Comparison of ENCODE assay signal across 25 mouse cellular contexts in genomic region chr2:53095489-53095888, GRCm38 (mm10).
A peak's percentile ranks its signal among the peaks of the same experiment; 100 is the strongest.
DNase-seq lines count a peak whose midpoint lies in the region; ATAC-seq lines count a peak whose summit lies in the region.
"Had no signal": no experiment of that assay in that cellular context is flagged by ENCODE, and none has a peak within 500 bp of the region (broad histone marks: within the 10 kb centered on the region; RNA-seq: fewer than 3 reads in every experiment).

No protein-coding gene starts in this region.

- WGBS in kidney, embryonic 14.5 days: 93% methylated on average over 3 of the region's 3 CpGs
- 88% methylated on average over 3 of the region's 3 CpGs for WGBS in kidney, embryonic 16.5 days
- 93% methylated on average over 3 of the region's 3 CpGs for WGBS in embryonic facial prominence, embryonic 14.5 days

- no peaks in the 10 kb centered on the region for H3K4me1 ChIP-seq in kidney, embryonic 14.5 days (ENCODE audit: control insufficient read depth, insufficient read depth, low read length)
- H3K4me1 ChIP-seq in kidney, embryonic 16.5 days (ENCODE audit: insufficient read depth, low read length): no peaks in the 10 kb centered on the region
- no peaks in the 10 kb centered on the region for H3K4me1 ChIP-seq in embryonic facial prominence, embryonic 14.5 days (ENCODE audit: control insufficient read depth, insufficient read depth, low read length)
- H3K4me1 ChIP-seq: forebrain, embryonic 12.5 days; forebrain, embryonic 15.5 days; heart, embryonic 10.5 days; heart, embryonic 13.5 days; hindbrain, embryonic 12.5 days; intestine, embryonic 15.5 days had no signal

- H3K9ac ChIP-seq in kidney, embryonic 14.5 days (ENCODE audit: low read depth, low read length): no peak overlapping the region
- H3K9ac ChIP-seq in kidney, embryonic 16.5 days (replicated peaks; ENCODE audit: low read length): no peak overlapping the region
- no peak overlapping the region for H3K9ac ChIP-seq in embryonic facial prominence, embryonic 14.5 days (ENCODE audit: low read depth, low read length)
- H3K9ac ChIP-seq: forebrain, embryonic 12.5 days; forebrain, embryonic 15.5 days; heart, embryonic 13.5 days; hindbrain, embryonic 12.5 days; hindbrain, embryonic 15.5 days; intestine, embryonic 15.5 days had no signal

- no peaks in the 10 kb centered on the region for H3K9me3 ChIP-seq in kidney, embryonic 14.5 days (ENCODE audit: control insufficient read depth, low read length)
- no peaks in the 10 kb centered on the region for H3K9me3 ChIP-seq in kidney, embryonic 16.5 days (ENCODE audit: low read length)
- no peaks in the 10 kb centered on the region for H3K9me3 ChIP-seq in embryonic facial prominence, embryonic 14.5 days (ENCODE audit: control insufficient read depth, low read length)
- H3K9me3 ChIP-seq: forebrain, embryonic 12.5 days; forebrain, embryonic 15.5 days; heart, embryonic 10.5 days; heart, embryonic 13.5 days; hindbrain, embryonic 12.5 days; hindbrain, embryonic 15.5 days; intestine, embryonic 15.5 days had no signal

- DNase-seq in embryonic facial prominence, embryonic 14.5 days (ENCODE audit: low spot score): no peak
- no peak for DNase-seq in urinary bladder, adult 2 months (ENCODE audit: low spot score)
- DNase-seq in frontal cortex, postnatal 25 days (ENCODE audit: low spot score in 2 of 2): no peak
- DNase-seq: adrenal gland, postnatal 10 days; adrenal gland, postnatal 36 days; B cell, adult 2 months; cerebellum, adult 18-20 months; cerebellum, adult 9-10 months; cerebellum, postnatal 14 days; embryo, embryonic 11 days; gastrocnemius, postnatal 10 days; gastrocnemius, postnatal 36 days; heart, postnatal 14 days had no signal

- no peaks in the 10 kb centered on the region for H3K36me3 ChIP-seq in kidney, embryonic 14.5 days (ENCODE audit: control insufficient read depth, insufficient read depth, low read length)
- peaks cover 4% of the 10 kb centered on the region for H3K36me3 ChIP-seq in kidney, embryonic 16.5 days (ENCODE audit: insufficient read depth, low read length)
- H3K36me3 ChIP-seq in embryonic facial prominence, embryonic 14.5 days (ENCODE audit: control insufficient read depth, insufficient read depth, low read length): peaks cover 4% of the 10 kb centered on the region; the same call in 1 of the 2 replicates
- H3K36me3 ChIP-seq: forebrain, embryonic 15.5 days; heart, embryonic 10.5 days; heart, embryonic 13.5 days; intestine, embryonic 15.5 days had no signal

- H3K27ac ChIP-seq in kidney, embryonic 14.5 days (ENCODE audit: low read depth, low read length): no peak overlapping the region
- no peak overlapping the region for H3K27ac ChIP-seq in kidney, embryonic 16.5 days (ENCODE audit: low read length)
- H3K27ac ChIP-seq in embryonic facial prominence, embryonic 14.5 days (replicated peaks; ENCODE audit: low read depth, low read length): peak overlapping the region; percentile 36; the same call in 1 of the 2 replicates
- H3K27ac ChIP-seq: forebrain, embryonic 12.5 days; forebrain, embryonic 15.5 days; heart, adult 2 months; heart, embryonic 10.5 days; heart, embryonic 13.5 days; hindbrain, embryonic 12.5 days; hindbrain, embryonic 15.5 days; intestine, embryonic 15.5 days had no signal

- no peak overlapping the region for H3K4me2 ChIP-seq in kidney, embryonic 14.5 days (replicated peaks; ENCODE audit: low read depth, low read length)
- no peak overlapping the region for H3K4me2 ChIP-seq in kidney, embryonic 16.5 days (replicated peaks; ENCODE audit: low read depth, low read length)
- no peak overlapping the region for H3K4me2 ChIP-seq in embryonic facial prominence, embryonic 14.5 days (ENCODE audit: low read depth, low read length)
- H3K4me2 ChIP-seq: forebrain, embryonic 12.5 days; forebrain, embryonic 15.5 days; heart, embryonic 13.5 days; hindbrain, embryonic 12.5 days; hindbrain, embryonic 15.5 days; intestine, embryonic 15.5 days had no signal

- ATAC-seq in kidney, embryonic 14.5 days (ENCODE audit: low FRiP score, low TSS enrichment): 0 out of 2 replicates have a peak, but pooled peaks have one; percentile 35
- ATAC-seq in kidney, embryonic 16.5 days (ENCODE audit: low FRiP score, low TSS enrichment): no peak
- ATAC-seq in CD4-positive, CD25-positive, alpha-beta regulatory T cell, adult 4 months: peak; percentile 54
- no peak for ATAC-seq in embryonic facial prominence, embryonic 14.5 days (ENCODE audit: low read depth)
- ATAC-seq: forebrain, embryonic 15.5 days; intestine, embryonic 15.5 days had no signal

- no peak overlapping the region for H3K4me3 ChIP-seq in kidney, embryonic 14.5 days (ENCODE audit: low read length)
- H3K4me3 ChIP-seq in kidney, embryonic 16.5 days (ENCODE audit: low read length): no peak overlapping the region
- no peak overlapping the region for H3K4me3 ChIP-seq in embryonic facial prominence, embryonic 14.5 days (ENCODE audit: low read depth, low read length)
- H3K4me3 ChIP-seq: erythroblast, embryonic 14.5 days; forebrain, embryonic 12.5 days; forebrain, embryonic 15.5 days; heart, adult 2 months; heart, embryonic 10.5 days; heart, embryonic 13.5 days; hindbrain, embryonic 12.5 days; hindbrain, embryonic 15.5 days; intestine, embryonic 15.5 days had no signal

- H3K27me3 ChIP-seq in kidney, embryonic 14.5 days (ENCODE audit: control insufficient read depth, insufficient read depth, low read length): no peaks in the 10 kb centered on the region
- no peaks in the 10 kb centered on the region for H3K27me3 ChIP-seq in kidney, embryonic 16.5 days (ENCODE audit: insufficient read depth, low read length)
- H3K27me3 ChIP-seq in embryonic facial prominence, embryonic 14.5 days (replicated peaks; ENCODE audit: control insufficient read depth, insufficient read depth, low read length): no peaks in the 10 kb centered on the region
- H3K27me3 ChIP-seq: forebrain, embryonic 12.5 days; forebrain, embryonic 15.5 days; heart, embryonic 13.5 days; hindbrain, embryonic 12.5 days; hindbrain, embryonic 15.5 days; intestine, embryonic 15.5 days had no signal

Comparison
In these comparisons a context has a peak if more than half of its experiments do, and no peak if none do; other contexts are left out.
1. ATAC-seq: peak in kidney, embryonic 14.5 days (single experiment) and CD4-positive, CD25-positive, alpha-beta regulatory T cell, adult 4 months (single experiment); none in kidney, embryonic 16.5 days (single experiment) and embryonic facial prominence, embryonic 14.5 days (single experiment).